Mouse (Mus musculus) spleen, adult 2 months (tissue): ENCODE data around the gene Ccdc6. TPM values are rescaled to one million over a fixed set of nuclear protein-coding genes. Genes with fewer than 3 reads are reported as not detected.
"Not testable (repeated sequence)": the region's sequence is repeated elsewhere in the genome, so short reads cannot be mapped to it uniquely, and the experiment has no call there.

Experiments
- DNase-seq, 2 experiments: peaks; one replicate each; pipeline versions ENCODE4 v3.0.0 to v3.0.0-alpha.2; 2012 to 2021; ENCODE audit warnings: low spot score in 2 of 2, low read depth in 1 of 2
- H3K27ac ChIP-seq: fragments of 200-500 bp; 2 replicates; pipeline ENCODE4 v1.5.1; 2012; ENCODE audit warnings: low read length, inconsistent platforms; ENCODE audit not compliant: insufficient read depth
- H3K27me3 ChIP-seq: fragments of 200-500 bp; 2 replicates; pipeline ENCODE4 v1.6.1; 2012; ENCODE audit warnings: mild to moderate bottlenecking, moderate library complexity, low read length, inconsistent platforms; ENCODE audit not compliant: control insufficient read depth, insufficient read depth
- H3K36me3 ChIP-seq: fragments of 200-500 bp; 2 replicates; pipeline ENCODE4 v1.6.1; 2012; ENCODE audit warnings: mild to moderate bottlenecking, low read length, inconsistent platforms; ENCODE audit not compliant: control insufficient read depth, insufficient read depth
- H3K4me1 ChIP-seq: fragments of 200-500 bp; 2 replicates; pipeline ENCODE4 v1.6.1; 2011; ENCODE audit warnings: inconsistent platforms; ENCODE audit not compliant: control insufficient read depth, insufficient read depth, insufficient read length
- H3K4me3 ChIP-seq: fragments of 200-500 bp; 2 replicates; pipeline ENCODE4 v1.5.1; 2011; ENCODE audit warnings: mild to moderate bottlenecking, inconsistent platforms; ENCODE audit not compliant: insufficient read depth, insufficient read length; ENCODE audit errors: extremely low read depth
- CTCF ChIP-seq: fragments of 200-500 bp; IDR thresholded peaks from 2 replicates; pipeline ENCODE4 v1.5.1; 2011; ENCODE audit warnings: mild to moderate bottlenecking, inconsistent platforms; ENCODE audit not compliant: insufficient read depth, insufficient read length, insufficient replicate concordance; ENCODE audit errors: extremely low read depth
- POLR2A ChIP-seq: fragments of 200-500 bp; IDR thresholded peaks from 2 replicates; pipeline ENCODE4 v1.6.1; 2011; ENCODE audit warnings: low read depth, low read length, inconsistent platforms
- WGBS: fragments of 180-500 bp; shearing (Covaris S2); methylation state at CpG from one replicate; pipeline ENCODE4 v1.1.7; 2018; 5-methylcytosine and 5-hydroxymethylcytosine counted together
- polyA plus RNA-seq: library from polyadenylated mRNA; depleted of rRNA; stranded (reverse); fragments of >200 nt; gene quantifications from 2 replicates; pipeline ENCODE4 v1.2.3, GENCODE M21; 2012; rRNA removed

The Ccdc6 gene
- polyA plus RNA-seq, 1 experiment = 17.7 TPM

DNA sequence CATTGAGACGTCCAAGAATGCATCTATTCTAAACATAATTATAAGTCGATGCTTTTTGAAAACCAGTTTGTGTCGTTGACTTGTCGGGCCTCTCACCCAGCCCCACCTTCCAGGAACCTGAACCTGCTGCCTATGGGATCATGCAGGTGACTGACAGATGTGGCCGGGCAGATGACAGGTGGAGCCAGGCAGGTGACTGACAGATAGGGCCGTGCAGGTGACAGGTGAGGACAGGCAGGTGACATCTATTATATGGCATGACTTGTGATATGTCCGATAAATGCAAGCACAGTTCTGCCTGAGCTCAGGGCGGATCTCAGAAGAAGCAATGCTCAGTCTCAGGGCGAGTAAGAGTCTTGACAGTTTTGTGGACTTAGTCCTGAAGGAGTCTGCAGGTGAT lies 114.4 kb downstream of the Ccdc6 start:
- no peak for DNase-seq
- H3K4me3 ChIP-seq = no peak overlapping the region
- TF ChIP-seq CTCF = no peak
- no peak for TF ChIP-seq POLR2A
- 88% methylated on average over 9 of the region's 9 CpGs for WGBS
- H3K27ac ChIP-seq = no peak overlapping the region
- no peaks in the 10 kb centered on the region for H3K36me3 ChIP-seq
- no peaks in the 10 kb centered on the region for H3K4me1 ChIP-seq
- no peaks in the 10 kb centered on the region for H3K27me3 ChIP-seq

- 85% methylated on average over 5 of the region's 5 CpGs for WGBS
- TF ChIP-seq POLR2A = no peak
- no peak for TF ChIP-seq CTCF
- Histone ChIP-seq H3K27ac (no peak overlapping the region), H3K27me3 (no peaks in the 10 kb centered on the region), H3K36me3 (no peaks in the 10 kb centered on the region), H3K4me1 (no peaks in the 10 kb centered on the region), H3K4me3 (no peak overlapping the region)
- DNase-seq = no peak
Measured at GRCm38 (mm10) chr10:70220971-70221370, 124.0 kb downstream of the Ccdc6 start.

- DNase-seq, H3K27ac ChIP-seq, H3K4me1 ChIP-seq, H3K27me3 ChIP-seq, H3K36me3 ChIP-seq, H3K4me3 ChIP-seq: not testable (repeated sequence)
- WGBS = 89% methylated on average over 8 of the region's 8 CpGs
Measured at GRCm38 (mm10) chr10:70222231-70222630, 125.3 kb downstream of the Ccdc6 start.

- no peaks in the 10 kb centered on the region for H3K27me3 ChIP-seq
- WGBS = 69% methylated on average over 6 of the region's 6 CpGs
- no peaks in the 10 kb centered on the region for H3K36me3 ChIP-seq
- no peak overlapping the region for H3K4me3 ChIP-seq
- DNase-seq = no peak
- no peak overlapping the region for H3K27ac ChIP-seq
- H3K4me1 ChIP-seq = no peaks in the 10 kb centered on the region
- no peak for TF ChIP-seq POLR2A
- TF ChIP-seq CTCF = no peak
Measured at GRCm38 (mm10) chr10:70224571-70224970, 127.7 kb downstream of the Ccdc6 start.

DNA sequence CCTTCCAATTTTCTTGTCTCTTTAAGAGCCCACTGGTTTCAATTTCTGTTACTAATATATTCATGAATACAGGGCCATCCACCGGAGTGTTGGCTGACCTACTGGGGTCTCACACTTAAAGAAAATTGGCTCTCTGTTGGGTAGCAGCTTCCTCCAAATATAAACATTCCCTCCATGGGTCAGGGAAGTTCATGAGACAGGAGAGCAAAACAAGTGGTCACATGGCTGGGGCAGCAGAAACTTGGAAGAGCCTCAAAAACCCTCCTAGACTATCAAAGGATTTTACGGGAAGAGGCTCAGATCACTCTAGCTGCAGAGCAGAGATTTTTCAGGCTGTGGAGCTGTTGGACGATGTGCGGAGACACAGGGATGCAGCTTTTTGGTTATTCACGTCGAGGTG lies 128.8 kb downstream of the Ccdc6 start:
- Histone ChIP-seq H3K4me1 (no peaks in the 10 kb centered on the region), H3K27ac (no peak overlapping the region), H3K36me3 (no peaks in the 10 kb centered on the region), H3K4me3 (no peak overlapping the region), H3K27me3 (no peaks in the 10 kb centered on the region)
- no peak for TF ChIP-seq CTCF
- TF ChIP-seq POLR2A = no peak
- no peak for DNase-seq
- 82% methylated on average over 6 of the region's 6 CpGs for WGBS

DNA sequence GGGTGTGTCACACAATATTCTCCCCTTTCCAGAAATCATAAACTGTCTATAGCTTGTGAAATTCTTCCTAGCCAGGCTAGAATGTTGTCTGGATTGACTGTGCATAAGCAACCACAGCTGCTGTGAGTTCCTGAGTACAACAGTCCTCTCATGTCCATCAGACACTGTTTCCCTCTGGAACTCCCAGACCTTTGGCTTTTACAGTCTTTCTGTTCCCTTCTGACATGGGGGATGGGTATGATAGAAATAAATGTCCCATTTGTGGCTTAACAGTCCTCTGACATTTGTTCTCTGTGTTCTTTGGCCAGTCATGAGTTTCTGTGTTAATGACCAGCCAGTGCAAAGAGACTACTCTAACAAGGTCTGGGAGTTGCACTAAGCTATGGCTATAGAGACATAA lies 129.7 kb downstream of the Ccdc6 start:
- Histone ChIP-seq H3K36me3 (no peaks in the 10 kb centered on the region), H3K27me3 (no peaks in the 10 kb centered on the region), H3K27ac (no peak overlapping the region), H3K4me3 (no peak overlapping the region), H3K4me1 (no peaks in the 10 kb centered on the region)
- no peak for TF ChIP-seq POLR2A
- no peak for DNase-seq

DNA sequence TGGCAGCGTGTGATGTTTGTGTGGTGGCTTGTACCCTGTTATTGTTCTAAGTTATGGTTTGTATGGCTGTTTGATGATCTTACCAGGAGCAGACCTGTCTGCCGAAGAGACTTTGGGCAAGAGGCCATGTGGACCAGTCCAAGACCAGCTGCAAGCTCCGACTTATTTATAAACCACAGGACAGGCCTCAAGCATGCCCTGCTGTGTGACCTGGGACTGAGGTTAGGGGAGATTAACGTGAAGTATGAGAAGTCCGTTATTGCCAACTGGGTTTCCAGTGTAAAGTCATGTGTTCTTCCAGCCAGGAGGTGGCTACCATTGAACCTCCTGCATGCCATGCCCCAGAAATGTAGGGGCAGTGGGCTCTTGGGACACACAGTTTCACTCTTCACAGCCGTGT lies 133.4 kb downstream of the Ccdc6 start:
- DNase-seq = no peak
- Histone ChIP-seq H3K27ac (no peak overlapping the region), H3K4me1 (no peaks in the 10 kb centered on the region), H3K36me3 (no peaks in the 10 kb centered on the region), H3K4me3 (no peak overlapping the region), H3K27me3 (no peaks in the 10 kb centered on the region)
- TF ChIP-seq CTCF (no peak), POLR2A (no peak)
- 89% methylated on average over 6 of the region's 6 CpGs for WGBS

DNA sequence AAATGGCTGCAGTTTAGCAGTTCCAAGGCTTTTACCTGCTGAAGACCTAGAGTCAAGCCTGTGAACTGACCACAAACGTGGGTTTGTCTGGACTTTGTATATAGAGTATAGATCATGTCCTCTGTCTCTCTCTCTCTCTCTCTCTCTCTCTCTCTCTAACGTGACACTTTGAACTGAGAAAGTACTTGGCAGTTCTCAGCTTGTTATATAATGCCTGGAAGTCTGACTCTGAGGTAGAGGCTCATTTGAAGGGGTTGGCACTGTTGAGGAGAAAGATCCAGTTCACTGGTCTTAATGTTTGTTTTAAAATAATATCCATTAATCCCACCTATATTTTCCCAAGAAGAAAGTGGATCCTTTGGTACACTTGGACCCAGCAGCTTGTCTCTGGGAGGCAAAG lies 141.0 kb downstream of the Ccdc6 start:
- no peak overlapping the region for H3K27ac ChIP-seq
- TF ChIP-seq CTCF (no peak), POLR2A (no peak)
- DNase-seq = no peak
- no peak overlapping the region for H3K4me3 ChIP-seq
- 75% methylated on average over 2 of the region's 2 CpGs for WGBS
- H3K36me3 ChIP-seq = no peaks in the 10 kb centered on the region
- no peaks in the 10 kb centered on the region for H3K27me3 ChIP-seq
- no peaks in the 10 kb centered on the region for H3K4me1 ChIP-seq

Other genes with a start within 250 kb of the Ccdc6 start
- gene Mrln, start 107.5 kb downstream of the Ccdc6 start, polyA plus RNA-seq = not detected in 2 replicates
- gene Slc16a9, start 148.0 kb downstream of the Ccdc6 start, polyA plus RNA-seq = 6.4 and 6.8 TPM in 2 replicates